Mouse (Mus musculus): ENCODE data around the gene Hcrt. TPM values are rescaled to one million over a fixed set of nuclear protein-coding genes. Genes with fewer than 3 reads are reported as not detected.
"Not testable (repeated sequence)": the region's sequence is repeated elsewhere in the genome, so short reads cannot be mapped to it uniquely, and the experiment has no call there.

Gene Hcrt
- polyA plus RNA-seq, 1 experiment from 2014 or later, result not detected

- H3K27ac ChIP-seq, result no peak overlapping the region
- H3K4me3 ChIP-seq (replicated peaks; ENCODE audit: low read length), result no peak overlapping the region
- no peak overlapping the region for H3K4me2 ChIP-seq (replicated peaks)
- peaks cover 62% of the 10 kb centered on the region for H3K36me3 ChIP-seq (replicated peaks; ENCODE audit: control insufficient read depth, insufficient read depth)
- no peaks in the 10 kb centered on the region for H3K9me3 ChIP-seq (ENCODE audit: control insufficient read depth, low read length)
- no peak for ATAC-seq (ENCODE audit: low FRiP score)
- H3K9ac ChIP-seq, result no peak overlapping the region
- H3K27me3 ChIP-seq (ENCODE audit: control insufficient read depth, insufficient read depth, low read length), result no peaks in the 10 kb centered on the region
- WGBS, result 88% methylated on average over 2 of the region's 2 CpGs
- H3K4me1 ChIP-seq (replicated peaks; ENCODE audit: control insufficient read depth, insufficient read depth, low read length), result no peaks in the 10 kb centered on the region
- no peak for DNase-seq (ENCODE audit: low spot score)
Observed at GRCm38 (mm10) chr11:100791457-100792049, 28.8 kb upstream of the Hcrt start.

DNA sequence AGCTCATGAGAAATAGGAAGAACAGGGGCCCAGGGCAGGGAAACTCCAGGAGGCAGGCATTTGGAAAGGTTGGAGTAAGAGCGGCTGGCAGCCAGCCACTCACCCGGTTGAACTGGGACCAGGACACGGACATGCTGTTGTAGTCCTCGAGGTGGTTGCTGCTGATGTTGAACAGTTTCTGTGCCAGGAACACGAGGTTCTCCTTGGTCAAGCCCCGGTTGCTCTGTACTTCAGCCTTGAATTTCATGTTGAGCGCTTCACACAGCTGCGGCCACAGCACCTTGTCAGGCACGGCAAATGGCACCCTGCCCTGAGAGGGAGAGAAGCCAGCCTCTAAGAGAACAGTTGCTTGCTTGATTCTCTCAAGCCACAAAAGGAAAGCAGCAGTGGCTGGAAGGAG is 27.9 kb upstream of the Hcrt start:
- not testable (repeated sequence) for H3K4me3 ChIP-seq (replicated peaks; ENCODE audit: low read length); H3K4me1 ChIP-seq (replicated peaks; ENCODE audit: control insufficient read depth, insufficient read depth, low read length); H3K9me3 ChIP-seq (ENCODE audit: control insufficient read depth, low read length); H3K4me2 ChIP-seq (replicated peaks); H3K27me3 ChIP-seq (ENCODE audit: control insufficient read depth, insufficient read depth, low read length); ATAC-seq (ENCODE audit: low FRiP score); DNase-seq (ENCODE audit: low spot score); H3K9ac ChIP-seq; H3K27ac ChIP-seq
- WGBS, result 82% methylated on average over 9 of the region's 9 CpGs
- H3K36me3 ChIP-seq (replicated peaks; ENCODE audit: control insufficient read depth, insufficient read depth), result peaks cover 56% of the 10 kb centered on the region

DNA sequence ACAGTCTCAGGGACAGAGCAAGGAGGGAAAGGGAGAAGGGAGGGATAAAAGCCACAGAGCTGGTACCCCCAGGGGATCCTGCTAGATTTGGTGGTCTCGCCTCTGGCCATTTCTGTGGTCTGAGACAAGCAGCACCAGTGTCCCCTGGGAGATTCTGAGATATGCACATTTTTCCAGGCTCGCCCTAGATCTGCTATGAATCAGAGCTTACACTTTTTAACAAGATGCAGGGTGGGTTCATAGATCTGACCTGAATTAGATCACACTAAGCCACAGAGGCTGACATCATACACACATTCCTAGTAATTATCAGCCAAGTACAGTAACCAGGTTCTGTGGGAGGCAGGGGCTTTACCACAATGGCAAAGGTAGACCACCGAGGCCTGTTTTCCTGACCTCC is 27.0 kb upstream of the Hcrt start:
- H3K9ac ChIP-seq, result no peak overlapping the region
- no peaks in the 10 kb centered on the region for H3K9me3 ChIP-seq (ENCODE audit: control insufficient read depth, low read length)
- H3K27me3 ChIP-seq (ENCODE audit: control insufficient read depth, insufficient read depth, low read length), result no peaks in the 10 kb centered on the region
- 75% methylated on average over 3 of the region's 3 CpGs for WGBS
- no peak overlapping the region for H3K4me2 ChIP-seq (replicated peaks)
- no peak overlapping the region for H3K27ac ChIP-seq
- peaks cover 51% of the 10 kb centered on the region for H3K36me3 ChIP-seq (replicated peaks; ENCODE audit: control insufficient read depth, insufficient read depth)
- no peak overlapping the region for H3K4me3 ChIP-seq (replicated peaks; ENCODE audit: low read length)
- no peak for ATAC-seq (ENCODE audit: low FRiP score)
- H3K4me1 ChIP-seq (replicated peaks; ENCODE audit: control insufficient read depth, insufficient read depth, low read length), result no peaks in the 10 kb centered on the region
- DNase-seq (ENCODE audit: low spot score), result no peak

DNA sequence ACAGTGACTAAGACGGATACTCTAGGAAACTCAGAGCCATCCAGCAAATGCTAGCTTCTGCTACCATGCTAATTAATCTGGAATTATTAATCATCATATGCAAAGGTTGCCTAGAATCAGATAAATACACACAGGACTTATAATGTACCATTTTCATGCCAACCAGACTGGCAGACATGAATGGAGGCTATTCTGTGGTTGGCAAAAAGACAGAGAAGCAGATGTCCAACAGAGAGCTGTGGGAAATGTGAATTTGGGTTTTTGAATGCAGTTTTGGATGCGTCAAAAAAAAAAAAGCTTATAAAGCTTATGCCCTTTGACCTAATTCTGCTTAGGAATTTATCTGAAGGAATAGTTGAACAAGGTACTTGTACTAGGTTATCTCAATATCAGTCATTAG is 23.0 kb upstream of the Hcrt start:
- Histone ChIP-seq H3K4me2 (replicated peaks) (no peak overlapping the region), H3K9me3 (ENCODE audit: control insufficient read depth, low read length) (no peaks in the 10 kb centered on the region), H3K27ac (no peak overlapping the region), H3K27me3 (ENCODE audit: control insufficient read depth, insufficient read depth, low read length) (no peaks in the 10 kb centered on the region), H3K36me3 (replicated peaks; ENCODE audit: control insufficient read depth, insufficient read depth) (peaks cover 70% of the 10 kb centered on the region), H3K4me3 (replicated peaks; ENCODE audit: low read length) (no peak overlapping the region), H3K4me1 (replicated peaks; ENCODE audit: control insufficient read depth, insufficient read depth, low read length) (no peaks in the 10 kb centered on the region), H3K9ac (no peak overlapping the region)
- 86% methylated on average over 2 of the region's 2 CpGs for WGBS
- ATAC-seq (ENCODE audit: low FRiP score), result no peak
- DNase-seq (ENCODE audit: low spot score), result no peak

- Histone ChIP-seq H3K27ac (no peak overlapping the region), H3K4me1 (replicated peaks; ENCODE audit: control insufficient read depth, insufficient read depth, low read length) (no peaks in the 10 kb centered on the region), H3K27me3 (ENCODE audit: control insufficient read depth, insufficient read depth, low read length) (no peaks in the 10 kb centered on the region), H3K4me2 (replicated peaks) (no peak overlapping the region), H3K9ac (no peak overlapping the region), H3K4me3 (replicated peaks; ENCODE audit: low read length) (no peak overlapping the region), H3K36me3 (replicated peaks; ENCODE audit: control insufficient read depth, insufficient read depth) (peaks cover 58% of the 10 kb centered on the region), H3K9me3 (ENCODE audit: control insufficient read depth, low read length) (no peaks in the 10 kb centered on the region)
- no peak for DNase-seq (ENCODE audit: low spot score)
- 83% methylated on average over 8 of the region's 8 CpGs for WGBS
- ATAC-seq (ENCODE audit: low FRiP score), result no peak
Observed at GRCm38 (mm10) chr11:100784286-100784685, 21.6 kb upstream of the Hcrt start.

DNA sequence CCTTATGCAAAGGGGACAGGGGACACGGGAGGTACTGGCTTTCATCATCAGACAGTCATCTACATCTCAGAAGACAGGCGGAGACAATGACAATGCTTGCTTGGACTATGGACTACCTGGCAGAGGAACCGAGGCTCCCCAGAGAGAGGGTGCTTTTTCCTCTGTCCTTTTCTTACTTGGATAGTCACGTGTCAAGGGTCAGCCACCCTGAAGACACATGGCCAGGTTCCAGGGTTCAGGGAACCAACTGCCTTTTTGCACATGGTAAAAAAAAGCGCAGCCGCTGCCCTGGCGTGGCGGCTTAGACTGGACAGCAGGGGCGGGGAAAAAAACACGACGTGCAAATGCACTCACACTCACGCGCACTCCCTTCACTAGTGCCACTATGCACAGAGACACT is 19.8 kb upstream of the Hcrt start:
- Histone ChIP-seq H3K36me3 (replicated peaks; ENCODE audit: control insufficient read depth, insufficient read depth) (peaks cover 50% of the 10 kb centered on the region), H3K27ac (no peak overlapping the region), H3K27me3 (ENCODE audit: control insufficient read depth, insufficient read depth, low read length) (no peaks in the 10 kb centered on the region), H3K4me3 (replicated peaks; ENCODE audit: low read length) (no peak overlapping the region), H3K4me1 (replicated peaks; ENCODE audit: control insufficient read depth, insufficient read depth, low read length) (no peaks in the 10 kb centered on the region), H3K9me3 (ENCODE audit: control insufficient read depth, low read length) (no peaks in the 10 kb centered on the region), H3K4me2 (replicated peaks) (no peak overlapping the region), H3K9ac (no peak overlapping the region)
- no peak for DNase-seq (ENCODE audit: low spot score)
- no peak for ATAC-seq (ENCODE audit: low FRiP score)
- 92% methylated on average over 13 of the region's 13 CpGs for WGBS

DNA sequence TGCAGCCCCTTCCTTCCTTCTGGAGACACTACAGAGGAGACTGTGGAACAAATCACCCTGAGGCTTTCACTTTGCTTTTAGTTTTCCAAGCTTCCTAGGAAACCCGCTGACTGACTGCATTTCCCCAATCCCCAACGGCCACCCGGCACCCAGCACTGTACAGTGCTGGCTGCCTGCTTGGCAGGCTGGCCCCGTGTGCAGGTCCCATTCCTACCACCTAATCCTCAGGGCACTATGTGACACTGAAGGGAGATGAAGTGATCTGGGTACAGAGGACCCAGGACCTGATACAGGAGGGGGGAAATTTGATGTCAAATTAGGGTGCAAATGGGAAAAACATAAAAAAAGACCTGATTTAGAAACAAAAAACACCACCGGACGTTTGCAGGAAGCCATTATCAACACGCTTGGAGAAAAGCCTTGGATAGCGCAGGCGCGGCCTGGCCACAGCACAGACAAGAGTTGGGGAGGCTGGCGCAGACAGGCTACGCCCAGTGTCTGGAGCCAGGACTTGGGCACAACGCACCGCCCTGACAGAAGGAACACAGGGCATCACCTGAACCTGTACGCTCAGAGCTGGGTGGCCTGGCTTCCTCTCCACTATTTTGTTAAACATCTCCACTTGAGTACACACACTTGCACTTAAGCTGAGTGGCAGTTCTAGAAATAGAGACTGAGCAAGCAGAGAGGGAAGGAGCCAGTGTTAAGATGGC is 19.2 kb upstream of the Hcrt start:
- H3K4me2 ChIP-seq (replicated peaks), result no peak overlapping the region
- DNase-seq (ENCODE audit: low spot score), result no peak
- H3K36me3 ChIP-seq (replicated peaks; ENCODE audit: control insufficient read depth, insufficient read depth), result peaks cover 43% of the 10 kb centered on the region
- no peak overlapping the region for H3K9ac ChIP-seq
- no peak overlapping the region for H3K4me3 ChIP-seq (replicated peaks; ENCODE audit: low read length)
- WGBS, result 94% methylated on average over 15 of the region's 15 CpGs
- H3K4me1 ChIP-seq (replicated peaks; ENCODE audit: control insufficient read depth, insufficient read depth, low read length), result no peaks in the 10 kb centered on the region
- no peak overlapping the region for H3K27ac ChIP-seq
- H3K27me3 ChIP-seq (ENCODE audit: control insufficient read depth, insufficient read depth, low read length), result no peaks in the 10 kb centered on the region
- H3K9me3 ChIP-seq (ENCODE audit: control insufficient read depth, low read length), result no peaks in the 10 kb centered on the region
- no peak for ATAC-seq (ENCODE audit: low FRiP score)

- H3K4me1 ChIP-seq (replicated peaks; ENCODE audit: control insufficient read depth, insufficient read depth, low read length), result no peaks in the 10 kb centered on the region
- no peak for DNase-seq (ENCODE audit: low spot score)
- 86% methylated on average over 8 of the region's 8 CpGs for WGBS
- H3K9me3 ChIP-seq (ENCODE audit: control insufficient read depth, low read length), result no peaks in the 10 kb centered on the region
- no peaks in the 10 kb centered on the region for H3K27me3 ChIP-seq (ENCODE audit: control insufficient read depth, insufficient read depth, low read length)
- H3K9ac ChIP-seq, result no peak overlapping the region
- H3K27ac ChIP-seq, result no peak overlapping the region
- H3K36me3 ChIP-seq (replicated peaks; ENCODE audit: control insufficient read depth, insufficient read depth), result peaks cover 40% of the 10 kb centered on the region
- no peak overlapping the region for H3K4me3 ChIP-seq (replicated peaks; ENCODE audit: low read length)
- no peak overlapping the region for H3K4me2 ChIP-seq (replicated peaks)
- no peak for ATAC-seq (ENCODE audit: low FRiP score)
Observed at GRCm38 (mm10) chr11:100780247-100780646, 17.5 kb upstream of the Hcrt start.

- DNase-seq (ENCODE audit: low spot score), result no peak
- Histone ChIP-seq H3K27me3 (ENCODE audit: control insufficient read depth, insufficient read depth, low read length) (no peaks in the 10 kb centered on the region), H3K27ac (no peak overlapping the region), H3K9ac (no peak overlapping the region), H3K4me2 (replicated peaks) (no peak overlapping the region), H3K4me1 (replicated peaks; ENCODE audit: control insufficient read depth, insufficient read depth, low read length) (no peaks in the 10 kb centered on the region), H3K36me3 (replicated peaks; ENCODE audit: control insufficient read depth, insufficient read depth) (peaks cover 21% of the 10 kb centered on the region), H3K9me3 (ENCODE audit: control insufficient read depth, low read length) (no peaks in the 10 kb centered on the region), H3K4me3 (replicated peaks; ENCODE audit: low read length) (no peak overlapping the region)
- WGBS, result 79% methylated on average over 3 of the region's 3 CpGs
- ATAC-seq (ENCODE audit: low FRiP score), result no peak
Observed at GRCm38 (mm10) chr11:100778069-100778468, 15.3 kb upstream of the Hcrt start.
